Mouse (Mus musculus): ENCODE measurements at regions not wholly inside any gene's neighbourhood (a gene's known extent, or its start where the extent isn't known, plus 50 kb on each side); places are given as distances from the start of the nearest gene placed in this dataset.
"Not testable (repeated sequence)": the region's sequence is repeated elsewhere in the genome, so short reads cannot be mapped to it uniquely, and the experiment has no call there.

DNA sequence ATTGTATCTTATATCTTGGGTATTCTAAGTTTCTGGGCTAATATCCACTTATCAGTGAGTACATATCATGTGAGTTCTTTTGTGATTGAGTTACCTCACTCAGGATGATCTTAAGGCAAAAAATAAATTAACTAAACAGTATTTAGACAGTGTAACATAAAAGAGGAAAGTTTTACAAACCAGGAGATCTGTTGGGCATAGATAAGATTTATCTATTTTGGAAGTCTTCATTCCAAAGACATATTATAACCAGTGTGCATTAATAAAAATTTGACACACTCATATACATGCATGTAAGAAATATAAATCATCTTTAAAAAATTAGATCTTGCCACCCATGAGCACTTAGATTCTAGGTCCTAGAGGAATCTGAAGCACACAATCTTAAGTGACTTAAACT, 343.9 kb upstream of the Fam174a start:
- Histone ChIP-seq H3K27me3 (ENCODE audit: control insufficient read depth, insufficient read depth, low read length) (no peaks in the 10 kb centered on the region), H3K27ac (ENCODE audit: low read depth, low read length) (no peak overlapping the region), H3K4me3 (ENCODE audit: low read depth, low read length) (no peak overlapping the region), H3K4me2 (replicated peaks; ENCODE audit: low read depth, low read length) (no peak overlapping the region), H3K36me3 (ENCODE audit: control insufficient read depth, insufficient read depth, low read length) (no peaks in the 10 kb centered on the region), H3K9me3 (ENCODE audit: control insufficient read depth, low read length) (no peaks in the 10 kb centered on the region), H3K4me1 (replicated peaks; ENCODE audit: control insufficient read depth, insufficient read depth, low read length) (no peaks in the 10 kb centered on the region), H3K9ac (ENCODE audit: low read depth, low read length) (no peak overlapping the region)
- ATAC-seq (ENCODE audit: low FRiP score) = no peak
- DNase-seq (ENCODE audit: low spot score) = no peak

DNA sequence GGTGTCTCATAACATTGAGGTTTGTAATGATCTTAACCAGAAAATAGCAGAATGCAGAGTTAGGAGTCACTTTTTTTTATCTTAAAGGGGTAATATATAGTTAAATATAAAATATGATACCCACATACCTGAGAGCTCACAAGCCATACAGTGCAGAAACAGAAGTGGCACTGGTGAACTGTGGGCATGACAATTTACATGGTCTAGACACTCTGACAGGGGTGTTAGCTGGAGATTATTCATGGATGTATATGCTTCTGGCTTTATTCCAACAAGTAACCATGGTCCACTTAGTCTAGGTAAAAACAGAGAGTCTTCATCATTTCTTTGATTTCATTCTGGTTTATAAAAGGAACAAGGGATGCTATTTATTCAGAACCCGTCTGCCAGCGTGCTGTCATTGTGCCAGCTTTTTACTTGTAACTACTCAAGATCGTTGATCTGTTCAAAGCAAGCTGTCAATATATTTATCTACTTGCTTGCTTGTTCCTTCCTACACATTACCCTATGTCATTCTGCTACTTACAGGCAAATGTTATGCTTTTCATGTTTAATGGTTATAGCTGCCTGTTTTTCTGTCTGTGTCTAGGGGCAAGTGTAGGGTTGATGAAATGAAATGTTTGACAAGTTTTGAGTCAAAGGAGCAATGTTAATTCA, 343.2 kb upstream of the Fam174a start:
- Histone ChIP-seq H3K9me3 (ENCODE audit: control insufficient read depth, low read length) (no peaks in the 10 kb centered on the region), H3K4me3 (ENCODE audit: low read depth, low read length) (no peak overlapping the region), H3K4me1 (replicated peaks; ENCODE audit: control insufficient read depth, insufficient read depth, low read length) (no peaks in the 10 kb centered on the region), H3K27ac (ENCODE audit: low read depth, low read length) (no peak overlapping the region), H3K36me3 (ENCODE audit: control insufficient read depth, insufficient read depth, low read length) (no peaks in the 10 kb centered on the region), H3K9ac (ENCODE audit: low read depth, low read length) (no peak overlapping the region), H3K27me3 (ENCODE audit: control insufficient read depth, insufficient read depth, low read length) (no peaks in the 10 kb centered on the region), H3K4me2 (replicated peaks; ENCODE audit: low read depth, low read length) (no peak overlapping the region)
- ATAC-seq (ENCODE audit: low FRiP score) = no peak
- DNase-seq (ENCODE audit: low spot score) = no peak
- WGBS = 74% methylated on average over 3 of the region's 3 CpGs

DNA sequence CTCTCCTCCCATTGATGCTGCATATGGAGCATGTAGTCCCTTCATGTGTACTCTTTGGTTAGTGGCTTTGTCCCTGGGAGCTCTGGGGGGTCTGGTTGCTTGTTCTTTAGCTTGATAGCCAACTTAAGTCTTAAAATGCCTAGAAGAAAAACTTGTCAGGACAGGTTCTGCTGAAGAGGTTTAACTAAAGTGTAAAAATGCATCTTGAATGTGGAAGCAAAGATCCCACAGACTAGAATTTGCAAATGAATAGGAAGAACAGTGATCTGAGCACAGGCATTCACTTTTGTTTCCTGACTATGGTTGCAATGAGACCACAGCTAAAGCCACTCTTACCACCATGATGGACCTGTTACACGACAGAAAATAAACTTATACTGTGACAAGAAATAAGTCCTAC, 320.1 kb upstream of the Fam174a start:
- H3K9me3 ChIP-seq (ENCODE audit: control insufficient read depth, low read length) = no peaks in the 10 kb centered on the region
- WGBS = 48% methylated on average over 1 of the region's 1 CpGs
- no peaks in the 10 kb centered on the region for H3K27me3 ChIP-seq (ENCODE audit: control insufficient read depth, insufficient read depth, low read length)
- H3K27ac ChIP-seq (ENCODE audit: low read depth, low read length) = no peak overlapping the region
- no peaks in the 10 kb centered on the region for H3K4me1 ChIP-seq (replicated peaks; ENCODE audit: control insufficient read depth, insufficient read depth, low read length)
- DNase-seq (ENCODE audit: low spot score) = no peak
- H3K36me3 ChIP-seq (ENCODE audit: control insufficient read depth, insufficient read depth, low read length) = no peaks in the 10 kb centered on the region
- no peak overlapping the region for H3K9ac ChIP-seq (ENCODE audit: low read depth, low read length)
- no peak overlapping the region for H3K4me2 ChIP-seq (replicated peaks; ENCODE audit: low read depth, low read length)
- no peak for ATAC-seq (ENCODE audit: low FRiP score)
- H3K4me3 ChIP-seq (ENCODE audit: low read depth, low read length) = no peak overlapping the region

DNA sequence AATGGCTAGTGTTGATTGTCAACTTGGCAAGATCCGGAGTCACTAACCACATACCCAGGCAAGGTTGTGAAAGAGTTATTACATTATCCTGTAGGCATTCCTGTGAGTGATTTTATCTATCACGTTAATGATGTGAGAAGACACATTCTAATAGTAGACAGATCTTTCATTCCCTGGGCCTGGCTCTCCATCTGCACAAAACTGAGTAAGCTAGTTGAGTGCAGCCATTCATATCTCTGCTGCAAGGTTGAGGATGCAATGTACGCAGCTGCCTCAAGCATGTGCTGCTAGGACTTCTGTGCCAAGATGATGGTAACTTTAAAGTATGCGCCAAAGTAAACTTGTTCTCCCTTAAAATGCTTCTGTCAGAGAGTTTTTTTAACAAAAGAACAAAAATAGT, 309.5 kb upstream of the Fam174a start:
- Histone ChIP-seq H3K27me3 (ENCODE audit: control insufficient read depth, insufficient read depth, low read length) (no peaks in the 10 kb centered on the region), H3K27ac (ENCODE audit: low read depth, low read length) (no peak overlapping the region), H3K4me3 (ENCODE audit: low read depth, low read length) (no peak overlapping the region), H3K4me2 (replicated peaks; ENCODE audit: low read depth, low read length) (no peak overlapping the region), H3K9ac (ENCODE audit: low read depth, low read length) (no peak overlapping the region), H3K4me1 (replicated peaks; ENCODE audit: control insufficient read depth, insufficient read depth, low read length) (no peaks in the 10 kb centered on the region), H3K36me3 (ENCODE audit: control insufficient read depth, insufficient read depth, low read length) (no peaks in the 10 kb centered on the region), H3K9me3 (ENCODE audit: control insufficient read depth, low read length) (no peaks in the 10 kb centered on the region)
- 90% methylated on average over 4 of the region's 4 CpGs for WGBS
- DNase-seq (ENCODE audit: low spot score) (no peak), ATAC-seq (ENCODE audit: low FRiP score) (no peak)

DNA sequence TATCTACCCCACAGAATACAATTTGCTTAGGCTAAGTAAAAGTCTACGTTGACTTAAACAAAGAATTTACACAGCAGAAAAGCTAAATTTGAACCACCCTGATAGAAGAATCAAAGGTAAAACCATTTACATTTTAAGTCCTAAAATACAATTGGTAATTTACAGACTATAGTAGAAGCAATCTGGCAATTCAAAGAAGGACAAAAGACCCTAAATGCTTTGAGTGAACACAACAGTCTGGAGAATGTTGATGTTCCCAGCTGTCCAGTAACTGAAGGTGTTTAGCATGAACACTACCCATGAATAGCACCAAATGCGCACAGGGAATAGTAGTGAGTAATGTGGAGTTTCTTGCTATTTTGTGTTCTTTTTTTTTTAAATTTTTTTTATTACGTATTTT, 282.8 kb upstream of the Fam174a start:
- no peak overlapping the region for H3K9ac ChIP-seq (ENCODE audit: low read depth, low read length)
- no peaks in the 10 kb centered on the region for H3K27me3 ChIP-seq (ENCODE audit: control insufficient read depth, insufficient read depth, low read length)
- no peak overlapping the region for H3K4me2 ChIP-seq (replicated peaks; ENCODE audit: low read depth, low read length)
- H3K4me1 ChIP-seq (replicated peaks; ENCODE audit: control insufficient read depth, insufficient read depth, low read length) = no peaks in the 10 kb centered on the region
- no peaks in the 10 kb centered on the region for H3K36me3 ChIP-seq (ENCODE audit: control insufficient read depth, insufficient read depth, low read length)
- WGBS = 88% methylated on average over 3 of the region's 3 CpGs
- no peak for DNase-seq (ENCODE audit: low spot score)
- no peak for ATAC-seq (ENCODE audit: low FRiP score)
- H3K9me3 ChIP-seq (ENCODE audit: control insufficient read depth, low read length) = no peaks in the 10 kb centered on the region
- H3K27ac ChIP-seq (ENCODE audit: low read depth, low read length) = no peak overlapping the region
- H3K4me3 ChIP-seq (ENCODE audit: low read depth, low read length) = no peak overlapping the region

DNA sequence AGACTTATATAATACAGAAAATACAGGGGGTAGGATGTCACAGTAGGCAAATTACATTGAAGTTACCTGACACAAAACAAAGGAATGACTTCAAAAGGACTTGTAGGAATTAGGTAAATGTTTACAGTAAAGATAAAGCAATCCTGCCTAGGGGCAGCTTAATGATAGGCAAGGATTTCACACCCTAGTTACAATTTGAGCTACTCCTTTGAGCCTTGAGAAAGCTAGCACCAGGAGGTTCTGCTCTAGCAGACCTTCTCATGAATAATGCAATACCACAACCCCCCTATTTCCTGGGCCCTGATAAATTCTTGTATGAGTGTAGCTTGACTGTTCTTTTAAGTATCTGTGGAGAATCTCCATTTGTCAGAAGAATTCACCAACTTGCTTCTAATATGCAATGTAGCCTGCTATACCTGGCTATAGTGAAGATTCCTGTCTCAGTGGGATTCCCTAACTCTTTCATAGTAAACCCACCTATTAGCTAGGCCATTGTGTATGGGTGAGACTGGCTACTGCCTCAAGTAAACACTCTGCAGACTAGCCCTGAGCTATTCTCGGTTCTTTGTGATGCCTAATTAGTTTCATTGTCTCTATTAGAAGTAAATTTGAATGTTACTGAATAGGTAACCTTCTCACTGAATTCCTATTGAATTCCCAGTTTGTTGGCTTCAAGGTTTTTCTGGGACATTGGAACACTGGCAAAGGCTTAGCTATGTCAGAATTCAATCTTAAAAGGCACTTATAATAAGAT, 279.6 kb upstream of the Fam174a start:
- H3K4me1 ChIP-seq (replicated peaks; ENCODE audit: control insufficient read depth, insufficient read depth, low read length); H3K27ac ChIP-seq (ENCODE audit: low read depth, low read length); H3K27me3 ChIP-seq (ENCODE audit: control insufficient read depth, insufficient read depth, low read length); H3K36me3 ChIP-seq (ENCODE audit: control insufficient read depth, insufficient read depth, low read length); ATAC-seq (ENCODE audit: low FRiP score); H3K9ac ChIP-seq (ENCODE audit: low read depth, low read length); DNase-seq (ENCODE audit: low spot score); H3K4me2 ChIP-seq (replicated peaks; ENCODE audit: low read depth, low read length); H3K4me3 ChIP-seq (ENCODE audit: low read depth, low read length); H3K9me3 ChIP-seq (ENCODE audit: control insufficient read depth, low read length): not testable (repeated sequence)
- WGBS = 17% methylated on average over 1 of the region's 1 CpGs

DNA sequence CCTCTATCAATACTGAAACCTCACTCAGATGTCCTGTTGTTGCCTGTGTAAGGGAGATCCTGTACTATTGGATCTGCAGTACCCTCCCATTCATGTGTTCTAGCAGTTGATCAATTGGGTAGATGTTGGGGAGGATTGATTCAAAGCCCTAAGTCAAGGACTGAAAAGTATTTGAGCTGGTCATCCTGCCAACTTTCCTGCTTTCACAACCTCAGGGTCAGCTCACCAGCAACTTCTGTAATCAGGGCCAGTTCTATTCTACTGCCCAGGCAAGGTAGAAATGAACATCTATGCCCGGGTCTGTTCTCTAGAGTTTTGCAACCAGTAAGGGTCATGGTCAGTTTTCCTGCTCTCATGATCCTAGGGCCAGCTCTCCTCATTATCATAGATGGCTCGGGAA, 275.0 kb upstream of the Fam174a start:
- WGBS = 81% methylated on average over 2 of the region's 2 CpGs
- Histone ChIP-seq H3K9me3 (ENCODE audit: control insufficient read depth, low read length) (no peaks in the 10 kb centered on the region), H3K9ac (ENCODE audit: low read depth, low read length) (no peak overlapping the region), H3K4me3 (ENCODE audit: low read depth, low read length) (no peak overlapping the region), H3K4me2 (replicated peaks; ENCODE audit: low read depth, low read length) (no peak overlapping the region), H3K36me3 (ENCODE audit: control insufficient read depth, insufficient read depth, low read length) (no peaks in the 10 kb centered on the region), H3K4me1 (replicated peaks; ENCODE audit: control insufficient read depth, insufficient read depth, low read length) (no peaks in the 10 kb centered on the region), H3K27me3 (ENCODE audit: control insufficient read depth, insufficient read depth, low read length) (no peaks in the 10 kb centered on the region), H3K27ac (ENCODE audit: low read depth, low read length) (no peak overlapping the region)
- DNase-seq (ENCODE audit: low spot score) (no peak), ATAC-seq (ENCODE audit: low FRiP score) (no peak)

DNA sequence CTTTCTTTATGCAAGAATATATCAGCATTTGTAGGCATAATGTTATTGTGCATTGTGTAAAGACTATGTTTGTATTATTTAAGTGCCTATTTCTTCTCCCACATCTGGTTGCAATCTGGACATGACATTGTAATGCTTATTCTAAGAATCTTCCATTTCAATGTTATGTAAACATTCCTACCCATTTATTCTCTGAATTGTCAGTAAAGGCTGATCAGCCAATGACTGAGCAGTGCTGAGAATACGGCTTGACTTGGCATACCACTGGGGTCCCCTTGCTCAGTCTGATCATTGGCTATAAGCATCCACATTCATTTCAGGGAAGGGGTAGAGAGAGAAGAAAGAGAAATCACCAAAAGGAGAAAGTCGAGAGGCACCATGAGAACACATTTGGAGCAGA, 273.1 kb upstream of the Fam174a start:
- Histone ChIP-seq H3K9me3 (ENCODE audit: control insufficient read depth, low read length) (no peaks in the 10 kb centered on the region), H3K27me3 (ENCODE audit: control insufficient read depth, insufficient read depth, low read length) (no peaks in the 10 kb centered on the region), H3K27ac (ENCODE audit: low read depth, low read length) (no peak overlapping the region), H3K36me3 (ENCODE audit: control insufficient read depth, insufficient read depth, low read length) (no peaks in the 10 kb centered on the region), H3K9ac (ENCODE audit: low read depth, low read length) (no peak overlapping the region), H3K4me1 (replicated peaks; ENCODE audit: control insufficient read depth, insufficient read depth, low read length) (no peaks in the 10 kb centered on the region), H3K4me2 (replicated peaks; ENCODE audit: low read depth, low read length) (no peak overlapping the region), H3K4me3 (ENCODE audit: low read depth, low read length) (no peak overlapping the region)
- DNase-seq (ENCODE audit: low spot score) (no peak), ATAC-seq (ENCODE audit: low FRiP score) (peak; percentile 29; the same call in 1 of the 2 replicates)
- WGBS = 74% methylated on average over 2 of the region's 2 CpGs

DNA sequence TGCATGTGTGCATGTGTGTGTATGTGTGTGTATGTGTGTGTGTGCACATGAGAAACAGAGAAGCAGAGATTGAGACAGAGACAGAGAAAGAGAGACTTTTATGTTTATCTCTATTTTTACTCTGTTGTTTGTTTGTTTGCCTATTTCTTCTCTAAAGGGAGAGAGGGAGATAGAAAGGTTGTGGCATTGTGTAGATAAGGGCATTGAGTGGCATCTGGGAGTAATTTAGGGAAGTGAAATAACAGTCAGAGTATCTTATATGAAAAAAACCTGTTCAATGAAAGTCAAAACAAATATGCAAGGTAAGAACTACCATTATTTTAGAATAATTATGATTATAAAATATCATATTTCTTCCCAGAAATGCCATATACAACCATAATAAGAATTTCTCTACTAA, 270.1 kb upstream of the Fam174a start:
- H3K27me3 ChIP-seq (ENCODE audit: control insufficient read depth, insufficient read depth, low read length) = no peaks in the 10 kb centered on the region
- H3K27ac ChIP-seq (ENCODE audit: low read depth, low read length) = no peak overlapping the region
- no peak overlapping the region for H3K4me3 ChIP-seq (ENCODE audit: low read depth, low read length)
- no peaks in the 10 kb centered on the region for H3K4me1 ChIP-seq (replicated peaks; ENCODE audit: control insufficient read depth, insufficient read depth, low read length)
- H3K4me2 ChIP-seq (replicated peaks; ENCODE audit: low read depth, low read length) = no peak overlapping the region
- ATAC-seq (ENCODE audit: low FRiP score) (no peak), DNase-seq (ENCODE audit: low spot score) (no peak)
- H3K36me3 ChIP-seq (ENCODE audit: control insufficient read depth, insufficient read depth, low read length) = no peaks in the 10 kb centered on the region
- no peaks in the 10 kb centered on the region for H3K9me3 ChIP-seq (ENCODE audit: control insufficient read depth, low read length)
- H3K9ac ChIP-seq (ENCODE audit: low read depth, low read length) = no peak overlapping the region

Measured in hindbrain, embryonic 11.5 days (tissue).